Mouse (Mus musculus) gastrocnemius, adult 18-20 months (tissue): ENCODE measurements at regions not wholly inside any gene's neighbourhood (a gene's known extent, or its start where the extent isn't known, plus 50 kb on each side); places are given as distances from the start of the nearest gene placed in this dataset.

Experiments used
- DNase-seq: peaks from one replicate; pipeline ENCODE4 v3.0.0; 2021; ENCODE audit warnings: low spot score

- DNase-seq = peak; percentile 58
Observed at GRCm38 (mm10) chr11:7944956-7945515, 719.3 kb downstream of the Tns3 start.

GRCm38 (mm10) chr11:7944373-7944772, 720.0 kb downstream of the Tns3 start:
- DNase-seq = no peak

GRCm38 (mm10) chr11:7933611-7934010, 719.9 kb upstream of the Igfbp3 start:
- no peak for DNase-seq

GRCm38 (mm10) chr11:7932638-7933037, 718.9 kb upstream of the Igfbp3 start:
- DNase-seq = no peak

- DNase-seq = no peak
Observed at GRCm38 (mm10) chr11:7931064-7931797, 717.5 kb upstream of the Igfbp3 start.

- no peak for DNase-seq
Observed at GRCm38 (mm10) chr11:7927676-7928075, 714.0 kb upstream of the Igfbp3 start.

GRCm38 (mm10) chr11:7912036-7912435, 698.3 kb upstream of the Igfbp3 start:
- DNase-seq = no peak

- no peak for DNase-seq
Observed at GRCm38 (mm10) chr11:7900266-7900665, 686.5 kb upstream of the Igfbp3 start.

GRCm38 (mm10) chr11:7898204-7898603, 684.5 kb upstream of the Igfbp3 start:
- no peak for DNase-seq

- no peak for DNase-seq
Observed at GRCm38 (mm10) chr11:7880506-7880905, 666.8 kb upstream of the Igfbp3 start.

- no peak for DNase-seq
Observed at GRCm38 (mm10) chr11:7864116-7864515, 650.4 kb upstream of the Igfbp3 start.

GRCm38 (mm10) chr11:7863711-7864110, 650.0 kb upstream of the Igfbp3 start:
- no peak for DNase-seq

GRCm38 (mm10) chr11:7862547-7862946, 648.8 kb upstream of the Igfbp3 start:
- peak; percentile 3 for DNase-seq

- DNase-seq = no peak
Observed at GRCm38 (mm10) chr11:7852612-7853011, 638.9 kb upstream of the Igfbp3 start.

- DNase-seq = peak; percentile 47
Observed at GRCm38 (mm10) chr11:7838311-7839237, 624.9 kb upstream of the Igfbp3 start.

GRCm38 (mm10) chr11:7837486-7837885, 623.8 kb upstream of the Igfbp3 start:
- DNase-seq = no peak

- no peak for DNase-seq
Observed at GRCm38 (mm10) chr11:7834151-7834550, 620.4 kb upstream of the Igfbp3 start.

- DNase-seq = no peak
Observed at GRCm38 (mm10) chr11:7832376-7832775, 618.7 kb upstream of the Igfbp3 start.

GRCm38 (mm10) chr11:7829770-7830169, 616.0 kb upstream of the Igfbp3 start:
- DNase-seq = no peak

GRCm38 (mm10) chr11:7828001-7828400, 614.3 kb upstream of the Igfbp3 start:
- no peak for DNase-seq

- no peak for DNase-seq
Observed at GRCm38 (mm10) chr11:7827402-7827801, 613.7 kb upstream of the Igfbp3 start.

GRCm38 (mm10) chr11:7815750-7816149, 602.0 kb upstream of the Igfbp3 start:
- peak; percentile 68 for DNase-seq
